Mouse (Mus musculus) cerebellum, adult 11 months (tissue): ENCODE results near the gene Ganc.
A peak's percentile ranks its signal among the peaks of the same experiment; 100 is the strongest.

Source experiments
- DNase-seq: peaks from one replicate; pipeline ENCODE4 v3.0.0; 2022

Ganc gene

GRCm38 (mm10) chr2:120403653-120403985, at the start of gene Ganc:
TSS of gene Ganc (plus strand) at chr2:120403896.
- no peak for DNase-seq

- no peak for DNase-seq
Measured at GRCm38 (mm10) chr2:120360425-120360824, 43.3 kb upstream of the Ganc start.

- DNase-seq, result no peak
Measured at GRCm38 (mm10) chr2:120366501-120366900, 37.2 kb upstream of the Ganc start.

GRCm38 (mm10) chr2:120367416-120368207, 36.1 kb upstream of the Ganc start:
- no peak for DNase-seq

- DNase-seq, result peak; percentile 8
Measured at GRCm38 (mm10) chr2:120373858-120374257, 29.8 kb upstream of the Ganc start.

GRCm38 (mm10) chr2:120386264-120386663, 17.4 kb upstream of the Ganc start:
- DNase-seq, result no peak

- DNase-seq, result no peak
Measured at GRCm38 (mm10) chr2:120387291-120387690, 16.4 kb upstream of the Ganc start.

GRCm38 (mm10) chr2:120389376-120389775, 14.3 kb upstream of the Ganc start:
- DNase-seq, result no peak

- no peak for DNase-seq
Measured at GRCm38 (mm10) chr2:120390934-120391333, 12.8 kb upstream of the Ganc start.

GRCm38 (mm10) chr2:120392406-120392805, 11.3 kb upstream of the Ganc start:
- DNase-seq, result no peak

- DNase-seq, result no peak
Measured at GRCm38 (mm10) chr2:120397951-120398350, 5.7 kb upstream of the Ganc start.

GRCm38 (mm10) chr2:120402813-120403212, 883 bp upstream of the Ganc start:
- no peak for DNase-seq

GRCm38 (mm10) chr2:120403986-120404822, 508 bp downstream of the Ganc start, which contains the start of gene Tmem87a:
TSS of gene Tmem87a (minus strand) at chr2:120404113.
- DNase-seq, result peak; percentile 93

- DNase-seq, result no peak
Measured at GRCm38 (mm10) chr2:120404823-120405765, 1.4 kb downstream of the Ganc start.

- DNase-seq, result no peak
Measured at GRCm38 (mm10) chr2:120411096-120411628, 7.5 kb downstream of the Ganc start.

- DNase-seq, result no peak
Measured at GRCm38 (mm10) chr2:120414113-120414512, 10.4 kb downstream of the Ganc start.

GRCm38 (mm10) chr2:120414738-120415414, 11.2 kb downstream of the Ganc start:
- DNase-seq, result peak; percentile 26

- DNase-seq, result no peak
Measured at GRCm38 (mm10) chr2:120424386-120424785, 20.7 kb downstream of the Ganc start.

- no peak for DNase-seq
Measured at GRCm38 (mm10) chr2:120444486-120444885, 40.8 kb downstream of the Ganc start.

GRCm38 (mm10) chr2:120446373-120446772, 42.7 kb downstream of the Ganc start:
- no peak for DNase-seq

GRCm38 (mm10) chr2:120447306-120447705, 43.6 kb downstream of the Ganc start:
- DNase-seq, result no peak

GRCm38 (mm10) chr2:120450724-120451123, 47.0 kb downstream of the Ganc start:
- no peak for DNase-seq
